Mouse (Mus musculus): Measurements from ENCODE around the gene Mmadhc. TPM values are rescaled to one million over a fixed set of nuclear protein-coding genes. Genes with fewer than 3 reads are reported as not detected.

Gene Mmadhc
- polyA plus RNA-seq (2015; fragmentation: Nextera tagmentation; extraction: Ambion mirVana) = 190 and 202 TPM in 2 replicates

DNA sequence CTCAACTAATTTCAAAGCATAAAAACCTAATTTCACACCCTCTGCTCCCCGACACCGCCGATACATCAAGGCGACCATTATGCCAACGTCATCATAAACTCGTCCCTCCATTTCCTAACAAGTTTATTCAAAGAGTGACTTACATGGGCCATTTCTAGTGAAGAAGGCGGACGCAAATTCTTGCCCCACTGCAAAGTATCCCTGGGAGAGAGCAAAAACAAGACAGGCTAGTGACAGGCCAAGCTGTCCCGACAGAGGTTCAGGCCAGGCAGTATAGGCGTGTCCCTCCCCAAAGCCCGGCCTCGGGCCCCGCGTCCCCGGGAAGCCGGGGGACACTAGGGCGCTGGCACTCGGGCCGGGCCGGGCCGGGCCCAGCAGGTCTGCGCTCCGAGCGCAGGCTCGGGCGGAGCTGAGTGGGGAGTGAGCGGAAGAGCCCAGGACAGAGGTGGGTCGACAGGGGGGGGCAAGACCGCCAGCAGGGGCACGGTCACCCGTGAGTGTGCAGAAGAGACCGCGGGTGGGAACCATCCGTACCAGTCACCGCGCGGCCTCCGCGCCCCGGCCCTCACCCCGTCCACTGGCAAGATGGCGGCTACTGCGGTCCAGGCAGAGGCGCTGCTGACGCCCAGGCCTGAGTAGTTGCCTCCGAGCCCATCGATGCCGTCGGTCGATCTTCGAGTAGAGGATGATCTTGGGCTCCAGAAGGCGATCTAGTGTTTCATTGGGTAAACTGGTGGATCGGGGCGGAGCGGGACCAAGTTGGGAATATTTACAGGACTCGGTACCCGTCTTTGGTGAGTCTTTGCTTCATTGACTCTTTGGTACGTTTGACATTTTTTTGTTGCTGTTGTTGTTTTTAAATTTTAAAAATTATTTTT lies at the start of gene Mmadhc:
Gene Mmadhc (minus strand): TSS at position 693 of the 878 bp plus-strand sequence.

Other genes with a start within 250 kb of the Mmadhc start
- 2.1 and 2.9 TPM in 2 replicates for gene Lypd6, start 230.4 kb downstream of the Mmadhc start, polyA plus RNA-seq (2015; fragmentation: Nextera tagmentation; extraction: Ambion mirVana)